Mouse (Mus musculus): Measurements from ENCODE around the gene Atad1.
"Not testable (repeated sequence)": the region's sequence is repeated elsewhere in the genome, so short reads cannot be mapped to it uniquely, and the experiment has no call there.

Atad1 gene

DNA sequence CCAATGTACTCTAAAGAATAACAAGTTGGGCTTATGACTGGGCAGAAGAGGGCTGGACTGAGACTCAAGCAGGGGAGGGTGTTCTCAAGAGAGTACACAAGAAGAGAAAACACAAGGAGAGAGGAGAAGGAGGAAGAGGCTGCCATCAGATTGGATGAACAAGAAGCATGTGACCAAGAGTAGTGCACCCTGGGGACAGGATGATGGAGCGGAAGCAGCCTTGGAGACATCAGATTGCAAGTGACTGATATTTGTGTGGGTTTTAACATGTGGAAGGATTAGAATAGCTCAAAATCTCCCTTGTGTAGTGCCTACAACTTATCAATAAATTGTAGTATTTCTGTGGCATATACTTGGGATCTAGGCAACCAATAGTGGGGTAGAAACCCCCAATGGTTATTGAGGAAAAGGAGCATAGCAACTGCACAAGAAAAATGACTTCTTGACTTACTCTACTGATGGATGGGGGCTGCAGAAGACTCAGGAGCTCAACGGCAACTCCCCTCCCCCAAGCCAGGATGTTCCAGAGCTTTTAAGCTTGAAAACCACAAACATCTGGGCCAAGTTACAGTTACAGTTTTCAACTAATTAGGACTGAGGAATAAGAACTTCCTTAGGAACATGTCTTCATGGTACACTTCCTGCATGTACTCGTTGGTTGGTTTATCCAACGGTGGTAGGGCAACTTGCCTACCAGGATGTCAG lies 1.2 kb upstream of the Atad1 start:
- no peak for DNase-seq

DNA sequence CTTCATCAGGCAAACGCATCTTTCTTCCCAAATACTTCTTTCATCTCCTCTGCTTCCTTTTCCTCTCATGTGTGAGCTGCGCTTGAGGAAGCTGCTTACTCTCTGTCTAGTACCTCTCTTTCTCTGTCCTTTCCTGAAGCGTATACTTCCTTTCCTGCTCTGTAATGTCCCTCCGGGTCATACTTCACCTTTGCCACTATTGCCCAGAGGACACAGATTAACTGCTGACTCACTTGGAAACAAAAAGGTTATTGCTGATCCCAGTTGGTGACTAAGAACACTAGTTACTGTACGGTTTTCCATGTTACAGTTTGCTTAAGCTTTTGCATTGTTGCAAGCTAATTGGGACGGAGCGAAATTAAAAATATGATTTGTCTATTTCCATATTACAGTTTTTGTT lies 1.7 kb downstream of the Atad1 start:
- no peak for DNase-seq

DNA sequence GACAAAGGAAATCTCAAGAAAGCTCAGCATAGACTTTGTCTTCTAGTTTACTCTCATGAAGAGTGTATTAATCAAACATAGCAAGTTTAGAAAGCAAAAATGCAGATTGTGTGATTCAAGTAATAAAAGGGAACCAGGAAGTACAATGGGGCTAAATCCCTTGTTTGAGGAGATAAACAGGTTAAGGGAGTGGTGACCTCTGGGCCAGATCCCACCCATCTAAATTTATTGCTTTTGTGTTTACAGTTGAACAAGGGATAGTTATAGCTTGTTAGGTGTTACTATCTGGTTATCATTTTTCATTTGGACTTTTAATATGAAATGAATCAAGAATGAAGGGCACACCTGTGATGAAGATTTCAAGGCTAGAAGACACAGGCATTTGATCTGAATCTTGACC lies 6.7 kb downstream of the Atad1 start:
- no peak for DNase-seq

- DNase-seq = no peak
Observed at GRCm38 (mm10) chr19:32729785-32730184, 9.8 kb downstream of the Atad1 start.

DNA sequence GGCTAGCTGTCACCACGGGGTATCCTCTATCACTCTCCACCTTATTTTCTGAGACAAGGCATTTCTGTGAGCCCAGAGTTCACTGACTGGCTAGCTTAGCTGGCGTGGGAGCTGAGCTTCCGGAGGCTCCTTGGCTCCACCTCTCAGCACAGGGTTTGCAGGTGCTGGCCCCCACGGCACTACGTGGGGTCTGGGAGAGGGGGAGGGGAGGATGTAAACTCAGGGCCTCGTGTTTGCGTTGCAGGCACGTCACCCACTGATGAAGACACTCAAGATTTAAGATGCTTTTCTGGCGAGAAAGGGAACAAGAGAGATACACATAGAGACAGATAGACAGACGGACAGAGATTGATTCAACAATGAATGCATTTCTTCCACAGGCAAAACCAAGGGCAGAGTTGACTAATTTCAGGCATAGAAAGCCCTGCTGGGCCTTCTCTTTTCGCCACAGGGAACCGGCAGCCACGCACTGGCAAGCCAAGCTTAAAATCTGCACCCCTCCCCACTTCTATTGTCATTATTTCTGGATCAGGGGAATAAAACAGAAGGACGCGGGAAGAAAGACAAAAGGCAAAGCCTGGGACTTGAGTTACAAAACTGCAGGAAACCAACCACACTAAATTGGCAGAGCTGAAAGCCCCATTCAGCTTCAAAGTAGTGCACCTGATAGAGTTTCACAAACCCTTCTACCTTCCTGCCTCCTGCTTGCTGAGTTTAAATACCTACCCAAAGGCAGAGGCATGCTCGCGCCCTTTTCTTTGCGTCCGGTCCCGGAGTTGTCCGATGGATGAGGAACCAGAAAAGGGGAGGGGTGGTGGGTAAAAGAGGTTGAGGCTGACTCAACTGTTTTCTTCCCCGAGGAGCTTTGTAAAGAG lies 12.9 kb downstream of the Atad1 start:
- no peak for DNase-seq

GRCm38 (mm10) chr19:32723817-32724216 lies 15.8 kb downstream of the Atad1 start:
- DNase-seq = no peak

- no peak for DNase-seq
Observed at GRCm38 (mm10) chr19:32720319-32720718, 19.3 kb downstream of the Atad1 start.

- DNase-seq = no peak
Observed at GRCm38 (mm10) chr19:32717590-32717989, 22.0 kb downstream of the Atad1 start.

DNA sequence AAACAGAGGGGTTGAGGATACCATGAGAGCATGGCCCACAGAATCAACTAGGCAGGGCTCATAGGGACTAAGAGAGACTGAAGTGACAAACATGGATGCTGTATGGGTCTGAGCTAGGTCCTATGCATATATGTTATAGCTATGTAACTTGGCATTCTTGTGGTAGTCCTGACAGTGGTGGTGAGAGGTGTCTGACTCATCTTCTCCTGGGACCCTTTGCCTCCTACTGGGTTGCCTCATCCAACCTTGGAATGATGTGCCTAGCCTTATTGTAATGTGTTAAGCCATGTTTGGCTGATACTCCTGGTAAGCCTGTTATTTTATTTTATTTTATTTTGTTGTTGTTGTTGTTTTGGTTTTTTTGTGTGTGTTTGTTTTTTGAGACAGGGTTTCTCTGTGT lies 23.9 kb downstream of the Atad1 start:
- DNase-seq = no peak

DNA sequence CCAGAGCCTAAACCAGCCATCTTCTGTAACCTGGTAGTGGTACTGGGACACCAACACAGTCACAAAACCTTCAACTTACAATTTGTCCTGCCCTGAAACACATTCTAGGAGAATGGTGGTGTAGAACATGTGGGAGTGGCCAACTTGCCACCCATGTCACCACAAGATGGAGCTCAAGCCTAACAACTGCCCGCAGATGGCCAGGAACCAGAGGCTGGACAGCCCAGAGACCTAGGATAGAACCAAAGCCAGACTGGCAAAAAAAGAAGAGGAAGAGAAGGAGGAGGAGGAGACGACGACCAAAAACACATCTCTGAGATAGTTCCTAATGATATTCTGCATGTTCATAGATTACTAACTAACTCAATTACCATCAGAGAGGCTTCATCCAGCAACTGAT lies 24.4 kb downstream of the Atad1 start:
- peak; percentile 68 for DNase-seq

DNA sequence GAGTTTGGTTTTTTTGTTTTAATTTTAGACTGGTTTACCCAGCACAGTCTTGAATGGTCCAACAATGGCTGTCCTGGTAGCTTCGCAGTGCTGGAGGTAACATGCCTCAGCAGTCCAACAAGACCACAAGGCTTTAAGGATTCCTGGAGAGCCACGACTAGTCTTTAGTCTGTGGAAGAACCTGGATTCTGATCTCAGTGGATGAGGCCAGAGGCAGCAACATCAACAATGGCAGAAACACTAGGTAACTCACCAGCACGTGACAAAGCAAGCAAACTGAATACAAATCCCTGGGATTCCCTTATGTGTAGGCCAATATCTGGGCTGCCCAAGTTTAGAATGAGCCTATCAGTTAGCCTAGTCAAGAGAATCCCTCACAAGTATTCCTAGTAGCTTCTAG lies 26.1 kb downstream of the Atad1 start:
- DNase-seq = no peak

DNA sequence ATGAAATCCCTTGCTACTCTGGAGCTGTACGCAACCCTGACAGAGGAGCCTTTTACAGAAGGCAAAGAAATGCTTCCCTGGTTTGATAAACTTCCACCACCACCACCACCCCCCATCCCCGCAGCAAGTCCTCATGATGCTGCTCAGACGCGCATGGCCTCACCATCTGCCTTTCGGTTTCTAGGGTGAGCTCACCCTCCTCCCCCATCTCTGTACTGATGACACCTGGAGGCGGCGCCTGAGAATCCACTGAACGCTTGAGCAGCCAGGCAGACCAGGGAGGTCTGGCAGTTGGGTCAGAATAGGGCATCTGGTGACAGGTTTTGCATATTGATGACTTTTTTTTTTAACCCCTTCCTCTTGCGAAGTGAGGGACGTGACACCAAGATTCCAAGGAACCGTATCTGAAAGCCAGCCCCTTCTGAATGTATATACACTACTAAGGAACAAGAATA lies 27.0 kb downstream of the Atad1 start:
- DNase-seq = peak; percentile 61

DNA sequence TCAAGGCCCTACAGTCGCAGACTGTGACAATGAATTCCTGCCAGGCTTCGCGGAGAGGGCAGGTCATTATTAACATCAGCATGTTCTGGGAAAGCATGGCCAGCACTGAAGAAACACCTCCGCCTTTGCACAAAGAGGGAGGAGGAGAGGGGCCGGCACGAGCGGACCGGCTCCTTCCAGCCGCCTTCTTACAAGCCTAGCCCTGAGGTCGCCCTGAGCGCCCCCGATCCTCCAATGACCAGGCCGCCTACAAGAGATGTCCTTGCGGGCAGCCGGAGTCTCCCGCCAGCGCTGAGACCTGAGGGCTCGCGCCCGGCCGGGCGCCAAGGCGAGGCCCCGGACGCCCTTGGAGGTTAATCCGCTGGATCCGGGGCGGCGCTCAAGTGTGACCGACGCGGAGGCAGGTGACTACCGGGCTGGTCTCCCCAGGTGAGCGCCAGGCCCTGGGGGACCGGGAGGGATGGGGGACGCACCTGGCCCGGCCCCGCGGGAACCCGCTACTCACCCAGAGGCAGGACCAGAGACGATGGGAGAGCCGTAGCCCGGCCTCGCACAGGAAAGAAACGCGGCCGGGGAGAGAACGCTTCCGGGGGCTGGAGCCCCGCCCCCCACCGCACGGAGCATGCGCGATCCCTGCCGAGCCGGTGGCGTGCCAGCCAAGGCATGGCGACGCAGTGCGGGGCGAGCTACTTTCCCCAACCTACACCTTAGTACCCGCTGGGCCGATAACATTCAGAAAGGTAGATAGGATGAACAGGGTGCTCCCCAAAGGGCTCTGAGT lies 27.6 kb downstream of the Atad1 start:
- DNase-seq = peak; percentile 93

DNA sequence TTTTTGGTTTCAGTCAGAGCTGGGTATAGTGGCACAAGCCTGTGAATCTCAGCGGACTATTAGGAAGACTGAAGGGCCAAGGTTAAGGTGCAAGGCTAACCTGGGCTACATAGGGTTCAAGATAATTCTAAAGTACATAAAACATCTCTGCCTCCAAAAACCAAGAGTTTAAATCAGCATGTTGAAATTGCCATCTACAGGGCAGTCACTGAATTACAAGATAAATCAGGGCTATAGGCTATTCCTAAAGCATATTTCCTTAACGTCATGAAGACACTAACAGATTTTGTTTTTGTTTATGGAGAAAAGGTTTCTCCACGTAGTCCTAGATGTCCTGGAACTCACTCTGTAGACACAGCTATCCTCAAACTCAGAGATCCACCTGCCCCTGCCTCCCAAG lies 29.3 kb downstream of the Atad1 start:
- no peak for DNase-seq

- no peak for DNase-seq
Observed at GRCm38 (mm10) chr19:32708996-32709395, 30.6 kb downstream of the Atad1 start.

GRCm38 (mm10) chr19:32702191-32702590 lies 37.4 kb downstream of the Atad1 start:
- DNase-seq = no peak

- DNase-seq = no peak
Observed at GRCm38 (mm10) chr19:32696674-32697073, 42.9 kb downstream of the Atad1 start.

DNA sequence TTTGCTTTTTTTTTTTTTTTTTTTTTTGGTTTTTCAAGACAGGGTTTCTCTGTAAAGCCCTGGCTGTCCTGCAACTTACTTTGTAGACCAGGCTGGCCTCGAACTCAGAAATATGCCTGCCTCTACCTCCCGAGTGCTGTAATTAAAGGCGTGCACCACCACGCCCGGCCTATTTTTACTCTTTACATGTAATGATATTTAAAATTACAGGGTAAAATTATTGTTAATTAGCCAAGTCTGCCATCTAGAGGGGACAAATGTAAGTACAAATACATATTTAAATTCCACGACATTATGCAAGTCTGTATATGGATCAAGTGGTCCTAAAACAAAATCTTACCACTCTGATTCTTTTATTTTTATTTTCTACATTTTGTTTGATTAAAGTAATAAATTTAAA lies 49.9 kb downstream of the Atad1 start:
- DNase-seq = no peak

DNA sequence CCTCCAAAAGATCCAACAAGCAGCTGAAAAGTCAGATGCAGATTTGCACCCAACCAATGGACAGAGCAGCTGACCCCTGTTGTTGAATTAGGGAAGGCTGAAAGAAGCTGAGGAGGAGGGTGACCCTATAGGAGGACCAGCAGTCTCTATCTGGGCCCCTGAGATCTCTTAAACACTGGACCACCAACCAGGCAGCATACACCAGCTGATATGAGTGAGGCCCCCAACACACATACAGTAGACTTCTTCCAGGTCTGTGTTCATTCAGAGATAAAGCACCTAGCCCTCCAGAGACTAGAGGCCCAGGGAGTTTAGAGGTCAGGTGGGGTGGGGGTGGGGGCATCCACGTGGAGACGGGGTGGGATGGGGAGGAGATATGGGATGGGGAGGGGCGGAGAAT lies 51.4 kb downstream of the Atad1 start:
- DNase-seq = not testable (repeated sequence)

DNA sequence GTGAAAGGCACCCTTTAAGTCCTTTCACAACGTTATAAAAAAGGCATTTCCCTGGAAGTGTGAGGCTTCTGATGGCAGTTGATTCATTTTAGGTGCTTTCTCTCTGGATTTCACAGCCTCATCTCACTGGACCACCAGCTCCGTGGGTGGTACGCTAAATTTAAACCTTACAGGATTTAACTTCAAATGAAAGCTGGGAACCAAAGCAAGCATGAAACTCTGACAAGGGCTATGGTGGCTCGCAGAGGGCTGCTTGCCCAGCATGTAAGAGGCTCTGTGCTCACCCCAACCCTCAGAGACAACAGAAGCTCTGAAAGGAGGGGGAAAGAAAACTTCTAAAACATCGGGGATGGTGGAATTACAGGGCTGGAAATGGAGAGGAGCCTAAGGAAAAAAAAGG lies 51.9 kb downstream of the Atad1 start:
- peak; percentile 8 for DNase-seq

GRCm38 (mm10) chr19:32683081-32683480 lies 56.5 kb downstream of the Atad1 start:
- DNase-seq = no peak

- no peak for DNase-seq
Observed at GRCm38 (mm10) chr19:32680894-32681293, 58.7 kb downstream of the Atad1 start.

GRCm38 (mm10) chr19:32675766-32676165 lies 63.8 kb downstream of the Atad1 start:
- no peak for DNase-seq

Measured in right cerebral cortex, postnatal 25 days (tissue).